Mouse (Mus musculus) midbrain, embryonic 12.5 days (tissue): ENCODE data around the gene Cxcl13. TPM values are rescaled to one million over a fixed set of nuclear protein-coding genes. Genes with fewer than 3 reads are reported as not detected.

Experiments used
- ATAC-seq: fragments of 200-750 bp; cut with Nextera tagmentation; 2 replicates; pipeline ENCODE4 v1.8.0; 2017; ENCODE audit warnings: low read depth, moderate TSS enrichment, moderate library complexity; ENCODE audit not compliant: low FRiP score
- H3K27ac ChIP-seq: fragments of 300-500 bp; sonication (generic); replicated peaks from 2 replicates; pipeline ENCODE4 v1.5.1; 2016; ENCODE audit warnings: mild to moderate bottlenecking
- H3K27me3 ChIP-seq: fragments of 300-500 bp; sonication (generic); 2 replicates; pipeline ENCODE4 v1.6.1; 2016; ENCODE audit warnings: mild to moderate bottlenecking
- H3K36me3 ChIP-seq: fragments of 300-500 bp; sonication (generic); 2 replicates; pipeline ENCODE4 v1.6.1; 2016
- H3K4me1 ChIP-seq: fragments of 300-500 bp; sonication (generic); 2 replicates; pipeline ENCODE4 v1.6.1; 2016
- H3K4me2 ChIP-seq: fragments of 300-500 bp; sonication (generic); replicated peaks from 2 replicates; pipeline ENCODE4 v1.6.1; 2016; ENCODE audit warnings: mild to moderate bottlenecking, moderate library complexity
- H3K4me3 ChIP-seq: fragments of 300-500 bp; sonication (generic); 2 replicates; pipeline ENCODE4 v1.5.1; 2016; ENCODE audit warnings: mild to moderate bottlenecking
- H3K9ac ChIP-seq: fragments of 300-500 bp; sonication (generic); replicated peaks from 2 replicates; pipeline ENCODE4 v1.6.1; 2016; ENCODE audit warnings: mild to moderate bottlenecking, moderate library complexity
- H3K9me3 ChIP-seq: fragments of 300-500 bp; sonication (generic); 2 replicates; pipeline ENCODE4 v1.6.1; 2016; ENCODE audit warnings: mild to moderate bottlenecking
- WGBS: fragments of 180-500 bp; shearing (Covaris S2); methylation state at CpG from one replicate; pipeline ENCODE4 v1.1.7; 2016; 5-methylcytosine and 5-hydroxymethylcytosine counted together
- polyA plus RNA-seq: library from polyadenylated mRNA; unstranded; fragments of >200 nt; fragmentation: Nextera tagmentation; extraction: Ambion mirVana; gene quantifications from 2 replicates; pipeline ENCODE4 v1.2.1, GENCODE M21; 2016

Gene Cxcl13
- not detected in 2 replicates for polyA plus RNA-seq

GRCm38 (mm10) chr5:95956651-95957050 is at the start of gene Cxcl13:
Gene Cxcl13 (plus strand): TSS chr5:95956951.
- 66% methylated on average over 5 of the region's 5 CpGs for WGBS
- H3K9ac ChIP-seq = no peak within 1 kb of the TSS
- no peaks in the 10 kb centered on the region for H3K4me1 ChIP-seq
- no peak within 1 kb of the TSS for H3K27ac ChIP-seq
- H3K9me3 ChIP-seq = no peaks in the 10 kb centered on the region
- no peaks in the 10 kb centered on the region for H3K36me3 ChIP-seq
- no peak for ATAC-seq
- H3K4me2 ChIP-seq = no peak within 1 kb of the TSS
- H3K4me3 ChIP-seq = no peak within 1 kb of the TSS
- H3K27me3 ChIP-seq = no peaks in the 10 kb centered on the region

GRCm38 (mm10) chr5:95911006-95911405 is 45.7 kb upstream of the Cxcl13 start:
- Histone ChIP-seq H3K27ac (no peak overlapping the region), H3K36me3 (no peaks in the 10 kb centered on the region), H3K9me3 (no peaks in the 10 kb centered on the region), H3K4me2 (no peak overlapping the region), H3K4me3 (no peak overlapping the region), H3K27me3 (no peaks in the 10 kb centered on the region), H3K4me1 (no peaks in the 10 kb centered on the region), H3K9ac (no peak overlapping the region)
- no peak for ATAC-seq
- 93% methylated on average over 1 of the region's 1 CpGs for WGBS

GRCm38 (mm10) chr5:95918491-95918890 is 38.3 kb upstream of the Cxcl13 start:
- H3K4me2 ChIP-seq = no peak overlapping the region
- H3K9ac ChIP-seq = no peak overlapping the region
- no peak for ATAC-seq
- H3K4me3 ChIP-seq = no peak overlapping the region
- no peak overlapping the region for H3K27ac ChIP-seq
- 81% methylated on average over 6 of the region's 6 CpGs for WGBS
- H3K36me3 ChIP-seq = no peaks in the 10 kb centered on the region
- H3K27me3 ChIP-seq = no peaks in the 10 kb centered on the region
- H3K9me3 ChIP-seq = 0 out of 2 replicates have a peak, but pooled peaks cover 3% of the 10 kb centered on the region
- no peaks in the 10 kb centered on the region for H3K4me1 ChIP-seq

GRCm38 (mm10) chr5:95924023-95924422 is 32.7 kb upstream of the Cxcl13 start:
- no peak for ATAC-seq
- H3K9ac ChIP-seq = no peak overlapping the region
- 83% methylated on average over 6 of the region's 6 CpGs for WGBS

GRCm38 (mm10) chr5:95925204-95925930 is 31.4 kb upstream of the Cxcl13 start:
- Histone ChIP-seq H3K4me2 (no peak overlapping the region), H3K27me3 (no peaks in the 10 kb centered on the region), H3K4me1 (no peaks in the 10 kb centered on the region), H3K27ac (no peak overlapping the region), H3K4me3 (no peak overlapping the region), H3K9ac (no peak overlapping the region), H3K9me3 (no peaks in the 10 kb centered on the region), H3K36me3 (no peaks in the 10 kb centered on the region)
- no peak for ATAC-seq
- 87% methylated on average over 10 of the region's 10 CpGs for WGBS

More at GRCm38 (mm10) chr5:95924023-95924422, 32.7 kb upstream of the Cxcl13 start:
- H3K4me2 ChIP-seq = no peak overlapping the region
- H3K9me3 ChIP-seq = no peaks in the 10 kb centered on the region
- H3K4me3 ChIP-seq = no peak overlapping the region
- H3K27ac ChIP-seq = no peak overlapping the region
- no peaks in the 10 kb centered on the region for H3K4me1 ChIP-seq
- H3K27me3 ChIP-seq = no peaks in the 10 kb centered on the region
- no peaks in the 10 kb centered on the region for H3K36me3 ChIP-seq

- Histone ChIP-seq H3K9me3 (no peaks in the 10 kb centered on the region), H3K27me3 (no peaks in the 10 kb centered on the region), H3K27ac (no peak overlapping the region), H3K4me3 (no peak overlapping the region), H3K4me2 (no peak overlapping the region), H3K36me3 (no peaks in the 10 kb centered on the region), H3K9ac (no peak overlapping the region), H3K4me1 (no peaks in the 10 kb centered on the region)
- WGBS = 91% methylated on average over 1 of the region's 1 CpGs
- no peak for ATAC-seq
Observed at GRCm38 (mm10) chr5:95925931-95926263, 30.9 kb upstream of the Cxcl13 start.

GRCm38 (mm10) chr5:95935035-95935434 is 21.7 kb upstream of the Cxcl13 start:
- no peak for ATAC-seq
- Histone ChIP-seq H3K27me3 (no peaks in the 10 kb centered on the region), H3K4me2 (no peak overlapping the region), H3K27ac (no peak overlapping the region), H3K4me3 (no peak overlapping the region), H3K9ac (no peak overlapping the region), H3K4me1 (no peaks in the 10 kb centered on the region), H3K36me3 (no peaks in the 10 kb centered on the region), H3K9me3 (no peaks in the 10 kb centered on the region)
- 81% methylated on average over 5 of the region's 5 CpGs for WGBS

- H3K27ac ChIP-seq = no peak overlapping the region
- ATAC-seq = no peak
- 79% methylated on average over 5 of the region's 5 CpGs for WGBS
Observed at GRCm38 (mm10) chr5:95936068-95936467, 20.7 kb upstream of the Cxcl13 start.

GRCm38 (mm10) chr5:95937129-95937528 is 19.6 kb upstream of the Cxcl13 start:
- no peaks in the 10 kb centered on the region for H3K4me1 ChIP-seq
- no peak for ATAC-seq
- no peak overlapping the region for H3K27ac ChIP-seq
- H3K36me3 ChIP-seq = no peaks in the 10 kb centered on the region
- H3K4me2 ChIP-seq = no peak overlapping the region
- H3K9ac ChIP-seq = no peak overlapping the region
- 61% methylated on average over 2 of the region's 2 CpGs for WGBS
- H3K9me3 ChIP-seq = no peaks in the 10 kb centered on the region
- H3K27me3 ChIP-seq = no peaks in the 10 kb centered on the region
- no peak overlapping the region for H3K4me3 ChIP-seq

More at GRCm38 (mm10) chr5:95936068-95936467, 20.7 kb upstream of the Cxcl13 start:
- H3K4me1 ChIP-seq = no peaks in the 10 kb centered on the region
- no peaks in the 10 kb centered on the region for H3K27me3 ChIP-seq
- H3K4me2 ChIP-seq = no peak overlapping the region
- no peak overlapping the region for H3K4me3 ChIP-seq
- H3K9ac ChIP-seq = no peak overlapping the region
- H3K9me3 ChIP-seq = no peaks in the 10 kb centered on the region
- H3K36me3 ChIP-seq = no peaks in the 10 kb centered on the region

- Histone ChIP-seq H3K27ac (no peak overlapping the region), H3K4me2 (no peak overlapping the region), H3K4me3 (no peak overlapping the region), H3K9ac (no peak overlapping the region), H3K4me1 (no peaks in the 10 kb centered on the region), H3K27me3 (no peaks in the 10 kb centered on the region), H3K36me3 (no peaks in the 10 kb centered on the region), H3K9me3 (no peaks in the 10 kb centered on the region)
- ATAC-seq = no peak
- WGBS = 80% methylated on average over 11 of the region's 11 CpGs
Observed at GRCm38 (mm10) chr5:95938044-95938625, 18.6 kb upstream of the Cxcl13 start.

GRCm38 (mm10) chr5:95940682-95941221 is 16.0 kb upstream of the Cxcl13 start:
- ATAC-seq = 0 out of 2 replicates have a peak, but pooled peaks have one; percentile 16
- 56% methylated on average over 4 of the region's 4 CpGs for WGBS
- H3K27me3 ChIP-seq = no peaks in the 10 kb centered on the region

GRCm38 (mm10) chr5:95941562-95941961 is 15.2 kb upstream of the Cxcl13 start:
- H3K9ac ChIP-seq = no peak overlapping the region
- H3K4me1 ChIP-seq = no peaks in the 10 kb centered on the region
- no peaks in the 10 kb centered on the region for H3K9me3 ChIP-seq
- no peaks in the 10 kb centered on the region for H3K27me3 ChIP-seq
- no peak overlapping the region for H3K4me3 ChIP-seq
- no peak for ATAC-seq
- no peak overlapping the region for H3K27ac ChIP-seq
- H3K36me3 ChIP-seq = no peaks in the 10 kb centered on the region
- WGBS = 85% methylated on average over 7 of the region's 7 CpGs
- H3K4me2 ChIP-seq = no peak overlapping the region

More at GRCm38 (mm10) chr5:95940682-95941221, 16.0 kb upstream of the Cxcl13 start:
- H3K27ac ChIP-seq = no peak overlapping the region
- no peaks in the 10 kb centered on the region for H3K4me1 ChIP-seq
- H3K9ac ChIP-seq = no peak overlapping the region
- no peaks in the 10 kb centered on the region for H3K9me3 ChIP-seq
- no peaks in the 10 kb centered on the region for H3K36me3 ChIP-seq
- H3K4me3 ChIP-seq = no peak overlapping the region
- no peak overlapping the region for H3K4me2 ChIP-seq
